8 mouse cellular contexts compared by ENCODE assay signal in the genomic region with DNA sequence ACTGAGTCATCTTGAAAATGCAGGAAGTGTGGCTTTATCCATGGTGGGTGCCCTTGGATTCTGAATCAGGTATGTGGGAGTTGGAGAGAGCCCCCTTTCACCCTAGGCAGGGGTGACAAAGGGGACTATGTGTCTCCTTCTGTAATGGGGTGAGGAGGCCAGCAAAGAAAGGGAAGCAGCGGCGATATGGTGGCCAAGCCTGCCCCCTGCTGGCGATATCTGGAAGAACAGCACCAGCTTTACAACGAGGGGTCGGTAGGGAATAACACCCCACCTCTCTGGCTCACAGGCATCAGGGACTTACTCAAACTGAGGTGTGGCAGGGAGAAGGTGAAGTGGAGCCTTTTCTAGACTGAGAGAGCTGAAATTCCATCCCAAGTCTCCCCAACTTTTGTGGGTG.
A peak's percentile ranks its signal among the peaks of the same experiment; 100 is the strongest.
DNase-seq lines count a peak whose midpoint lies in the region; ATAC-seq lines count a peak whose summit lies in the region.
"Had no signal": no experiment of that assay in that cellular context is flagged by ENCODE, and none has a peak within 500 bp of the region (broad histone marks: within the 10 kb centered on the region; RNA-seq: fewer than 3 reads in every experiment).

No protein-coding gene starts in this region.

- DNase-seq in B cell, adult 2 months: peak; percentile 78 to 79
- DNase-seq in CD8-positive naive resting alpha-beta T cell, adult 2 months (ENCODE audit: low read depth in 2 of 2, low spot score in 2 of 2): peak; percentile 51 to 60
- DNase-seq in cerebellum, adult 8-10 months: peak; percentile 76
- peak; percentile 51 to 69 for DNase-seq in frontal cortex, postnatal 36 days (ENCODE audit: low spot score in 2 of 2)
- peak; percentile 51 to 52 for DNase-seq in left cerebral cortex, postnatal 36 days (ENCODE audit: low spot score in 2 of 2)
- peak; percentile 70 to 90 for DNase-seq in spleen, postnatal 4 days (ENCODE audit: low spot score in 2 of 2)

- H3K27ac ChIP-seq in midbrain, embryonic 15.5 days: peak overlapping the region; percentile 60; the same call in 1 of the 2 replicates
- H3K27ac ChIP-seq: heart, embryonic 15.5 days had no signal

- intact Hi-C loops in left cerebral cortex, postnatal 36 days (cut with DNase I): loop anchor here (2.0 kb wide), 2 partner anchors 86 to 178 kb away; no protein-coding TSS in a partner anchor

- H3K9me3 ChIP-seq in midbrain, embryonic 15.5 days: no peaks in the 10 kb centered on the region
- H3K9me3 ChIP-seq: heart, embryonic 15.5 days had no signal

- 0% methylated on average over 5 of the region's 5 CpGs for WGBS in midbrain, embryonic 15.5 days

- H3K27me3 ChIP-seq in midbrain, embryonic 15.5 days (replicated peaks): no peaks in the 10 kb centered on the region

- no peak for ATAC-seq in midbrain, embryonic 15.5 days (replicated peaks)

- H3K36me3 ChIP-seq in midbrain, embryonic 15.5 days (replicated peaks): no peaks in the 10 kb centered on the region
- H3K36me3 ChIP-seq: heart, embryonic 15.5 days had no signal

- H3K4me1 ChIP-seq in midbrain, embryonic 15.5 days: peaks cover 63% of the 10 kb centered on the region

- H3K4me2 ChIP-seq in midbrain, embryonic 15.5 days: peak overlapping the region; percentile 96
- H3K4me2 ChIP-seq: heart, embryonic 15.5 days had no signal

- H3K9ac ChIP-seq in midbrain, embryonic 15.5 days: peak overlapping the region; percentile 25; the same call in 1 of the 2 replicates
- H3K9ac ChIP-seq: heart, embryonic 15.5 days had no signal

- peak overlapping the region; percentile 77 for H3K4me3 ChIP-seq in midbrain, embryonic 15.5 days
- H3K4me3 ChIP-seq: heart, embryonic 15.5 days had no signal
